Mouse (Mus musculus) MEL (cell line): ENCODE measurements around the gene Rhov. TPM values are rescaled to one million over a fixed set of nuclear protein-coding genes. Genes with fewer than 3 reads are reported as not detected.

Source experiments
- DNase-seq: peaks from one replicate; pipeline ENCODE4 v3.0.0; 2011; ENCODE audit warnings: low read depth, low spot score
- H3K27ac ChIP-seq: 2 replicates; pipeline ENCODE4 v1.5.1; 2012; ENCODE audit warnings: low read depth, mild to moderate bottlenecking, control low read depth, low read length, moderate library complexity; ENCODE audit not compliant: control insufficient read depth
- H3K27me3 ChIP-seq, 2 experiments: fragments of 150-350 bp in 1 of 2; sonication (generic) in 1 of 2; 2 replicates each; pipeline ENCODE4 v1.6.1; 2012; ENCODE audit warnings: low read length in 2 of 2, mild to moderate bottlenecking in 2 of 2, improper control_type of control experiment in 1 of 2, moderate library complexity in 1 of 2; ENCODE audit not compliant: insufficient read depth in 2 of 2, control insufficient read depth in 1 of 2
- H3K36me3 ChIP-seq, 2 experiments: 2 replicates each; pipeline ENCODE4 v1.6.1; 2012 to 2014; ENCODE audit warnings: low read length in 2 of 2, improper control_type of control experiment in 1 of 2, inconsistent platforms in 1 of 2, mild to moderate bottlenecking in 1 of 2; ENCODE audit not compliant: insufficient read depth in 2 of 2, control insufficient read depth in 1 of 2
- H3K4me1 ChIP-seq, 2 experiments: fragments of 150-350 bp in 1 of 2; sonication (generic) in 1 of 2; 2 replicates each; pipeline ENCODE4 v1.6.1; 2012; ENCODE audit warnings: low read length in 2 of 2, improper control_type of control experiment in 1 of 2, mild to moderate bottlenecking in 1 of 2; ENCODE audit not compliant: insufficient read depth in 2 of 2, control insufficient read depth in 1 of 2
- H3K4me3 ChIP-seq, 2 experiments: fragments of 150-350 bp in 1 of 2; sonication (generic) in 1 of 2; 2 replicates each; pipeline ENCODE4 v1.5.1; 2012; ENCODE audit warnings: low read depth in 2 of 2, low read length in 2 of 2, mild to moderate bottlenecking in 2 of 2, moderate library complexity in 2 of 2, control low read depth in 1 of 2, improper control_type of control experiment in 1 of 2; ENCODE audit not compliant: control insufficient read depth in 1 of 2, insufficient read depth in 1 of 2
- H3K79me2 ChIP-seq: 2 replicates; pipeline ENCODE4 v1.6.1; 2012; ENCODE audit warnings: mild to moderate bottlenecking, low read length, moderate library complexity; ENCODE audit not compliant: control insufficient read depth, poor library complexity, insufficient read depth
- H3K9ac ChIP-seq: 2 replicates; pipeline ENCODE4 v1.6.1; 2012; ENCODE audit warnings: low read depth, mild to moderate bottlenecking, control low read depth, low read length, moderate library complexity; ENCODE audit not compliant: control insufficient read depth, poor library complexity, severe bottlenecking
- H3K9me3 ChIP-seq: fragments of 150-350 bp; sonication (generic); replicated peaks from 2 replicates; pipeline ENCODE4 v1.6.1; 2012; ENCODE audit warnings: mild to moderate bottlenecking, low read length, improper control_type of control experiment, moderate library complexity; ENCODE audit not compliant: insufficient read depth
- CHD2 ChIP-seq: IDR thresholded peaks from 2 replicates; pipeline ENCODE4 v1.6.1; 2011; ENCODE audit warnings: low read length, improper control_type of control experiment
- ELF1 ChIP-seq: IDR thresholded peaks from 2 replicates; pipeline ENCODE4 v1.6.1; 2014; ENCODE audit warnings: low read depth, mild to moderate bottlenecking, inconsistent platforms, low read length, improper control_type of control experiment, moderate library complexity
- GATA1 ChIP-seq: IDR thresholded peaks from 2 replicates; pipeline ENCODE4 v1.6.1; 2011; ENCODE audit warnings: low read depth, low read length, improper control_type of control experiment
- HCFC1 ChIP-seq: IDR thresholded peaks from 2 replicates; pipeline ENCODE4 v1.6.1; 2012; ENCODE audit warnings: low read depth, mild to moderate bottlenecking, inconsistent platforms, low read length, improper control_type of control experiment, moderate library complexity
- JUND ChIP-seq: IDR thresholded peaks from 2 replicates; pipeline ENCODE4 v1.6.1; 2011; ENCODE audit warnings: low read depth, mild to moderate bottlenecking, improper control_type of control experiment, low read length
- MAX ChIP-seq: IDR thresholded peaks from 2 replicates; pipeline ENCODE4 v1.6.1; 2011; ENCODE audit warnings: low read length, improper control_type of control experiment
- MAZ ChIP-seq: IDR thresholded peaks from 2 replicates; pipeline ENCODE4 v1.6.1; 2012; ENCODE audit warnings: low read depth, mild to moderate bottlenecking, inconsistent platforms, low read length, improper control_type of control experiment
- MYB ChIP-seq: IDR thresholded peaks from 2 replicates; pipeline ENCODE4 v1.6.1; 2011; ENCODE audit warnings: mild to moderate bottlenecking, low read depth, low read length, improper control_type of control experiment
- NRF1 ChIP-seq: IDR thresholded peaks from 2 replicates; pipeline ENCODE4 v1.6.1; 2014; ENCODE audit warnings: low read depth, mild to moderate bottlenecking, inconsistent platforms, low read length, improper control_type of control experiment, moderate library complexity; ENCODE audit not compliant: poor library complexity, insufficient read depth, severe bottlenecking
- POLR2A ChIP-seq, 2 experiments: IDR thresholded peaks; 2 replicates each; pipeline ENCODE4 v1.6.1; 2011 to 2012; ENCODE audit warnings: low read length in 2 of 2, mild to moderate bottlenecking in 2 of 2, control low read depth in 1 of 2, improper control_type of control experiment in 1 of 2, low read depth in 1 of 2, moderate library complexity in 1 of 2; ENCODE audit not compliant: control insufficient read depth in 1 of 2, insufficient read depth in 1 of 2, poor library complexity in 1 of 2
- POLR2AphosphoS5 ChIP-seq: IDR thresholded peaks from 2 replicates; pipeline ENCODE4 v1.6.1; 2012; ENCODE audit warnings: low read depth, borderline replicate concordance, mild to moderate bottlenecking, inconsistent platforms, low read length, moderate library complexity, mixed read lengths
- RCOR1 ChIP-seq: IDR thresholded peaks from 2 replicates; pipeline ENCODE4 v1.6.1; 2012; ENCODE audit warnings: low read depth, mild to moderate bottlenecking, inconsistent platforms, low read length, improper control_type of control experiment
- SMC3 ChIP-seq: IDR thresholded peaks from 2 replicates; pipeline ENCODE4 v1.6.1; 2011; ENCODE audit warnings: low read depth, low read length, improper control_type of control experiment
- TBP ChIP-seq: IDR thresholded peaks from 2 replicates; pipeline ENCODE4 v1.8.0; 2011; ENCODE audit warnings: low read depth, low read length, improper control_type of control experiment
- TCF12 ChIP-seq: IDR thresholded peaks from 2 replicates; pipeline ENCODE4 v1.6.1; 2014; ENCODE audit warnings: low read depth, mild to moderate bottlenecking, inconsistent platforms, low read length, improper control_type of control experiment, moderate library complexity
- UBTF ChIP-seq: IDR thresholded peaks from 2 replicates; pipeline ENCODE4 v1.6.1; 2012; ENCODE audit warnings: low read depth, mild to moderate bottlenecking, inconsistent platforms, low read length, improper control_type of control experiment, moderate library complexity, borderline replicate concordance; ENCODE audit not compliant: insufficient read depth
- ZKSCAN1 ChIP-seq: IDR thresholded peaks from 2 replicates; pipeline ENCODE4 v1.6.1; 2012; ENCODE audit warnings: low read depth, mild to moderate bottlenecking, inconsistent platforms, low read length, improper control_type of control experiment, moderate library complexity
- ZMIZ1 ChIP-seq: IDR thresholded peaks from 2 replicates; pipeline ENCODE4 v1.6.1; 2012; ENCODE audit warnings: low read depth, mild to moderate bottlenecking, inconsistent platforms, low read length, improper control_type of control experiment, moderate library complexity
- polyA plus RNA-seq, 2 experiments: library from polyadenylated mRNA; stranded (reverse) in 1 of 2; unstranded in 1 of 2; fragments of >175 nt in 1 of 2; fragments of >200 nt in 1 of 2; gene quantifications; 2 replicates each; pipeline versions ENCODE4 v1.2.1 to v1.2.4; 2012; ENCODE audit warnings: low replicate concordance in 2 of 2, low read depth in 1 of 2; ENCODE audit not compliant: insufficient read length in 2 of 2, insufficient read depth in 1 of 2, missing spikeins in 1 of 2
- total RNA-seq: library from RNA; depleted of rRNA; stranded (reverse); fragments of 300-350 nt; gene quantifications from 2 replicates; pipeline ENCODE4 v1.2.3, GENCODE M21; 2012

Gene Rhov
- total and polyA plus RNA-seq, 3 experiments: not detected

- TF ChIP-seq ZKSCAN1 (no peak), MYB (no peak), HCFC1 (no peak), TCF12 (no peak), ELF1 (no peak), POLR2A (IDR thresholded peaks at IDR 0.05; ENCODE audit: control insufficient read depth in 1 of 2, insufficient read depth in 1 of 2, low read depth in 1 of 2, low read length in 2 of 2, poor library complexity in 1 of 2) (no peak), JUND (no peak)
- Histone ChIP-seq H3K27ac (no peak overlapping the region), H3K27me3 (no peaks in the 10 kb centered on the region), H3K36me3 (peaks cover 0 to 6% of the 10 kb centered on the region in 2 experiments; a peak in 2 of 4 replicates), H3K9me3 (no peaks in the 10 kb centered on the region), H3K9ac (no peak overlapping the region), H3K4me1 (peaks cover 3 to 13% of the 10 kb centered on the region in 2 experiments; a peak in 3 of 4 replicates), H3K79me2 (no peaks in the 10 kb centered on the region), H3K4me3 (no peak overlapping the region)
- no peak for DNase-seq
Measured at GRCm38 (mm10) chr2:119245246-119245645, 25.8 kb downstream of the Rhov start.

DNA sequence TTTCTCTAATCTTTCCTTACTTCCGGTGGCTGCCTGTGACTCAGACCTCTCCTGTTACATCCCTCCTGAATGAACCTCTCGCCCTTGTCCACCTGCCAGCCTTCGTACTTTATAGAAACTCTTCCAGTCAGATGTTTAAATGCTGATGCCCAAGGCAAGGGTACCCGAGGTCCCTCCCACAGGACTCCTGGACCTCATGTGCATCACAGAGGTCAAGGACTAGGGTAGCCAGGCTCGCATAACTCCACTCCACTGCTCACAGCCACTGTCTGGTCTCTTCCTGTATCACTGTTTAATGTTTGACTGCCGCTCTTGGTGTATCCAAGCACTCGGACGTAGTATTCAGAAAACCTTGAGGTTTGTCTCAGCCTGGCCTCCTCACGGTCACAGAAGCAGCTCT lies 28.5 kb downstream of the Rhov start:
- TF ChIP-seq ZMIZ1: no peak
- no peak for TF ChIP-seq POLR2AphosphoS5
- no peak for TF ChIP-seq GATA1
- TF ChIP-seq MAZ: no peak
- TF ChIP-seq SMC3: no peak
- TF ChIP-seq TBP: no peak
- no peak for TF ChIP-seq UBTF
- no peak for TF ChIP-seq CHD2
- no peak for TF ChIP-seq MAX
- Histone ChIP-seq H3K27me3 (no peaks in the 10 kb centered on the region), H3K9ac (no peak overlapping the region), H3K79me2 (no peaks in the 10 kb centered on the region), H3K4me3 (no peak overlapping the region), H3K27ac (no peak overlapping the region), H3K9me3 (no peaks in the 10 kb centered on the region), H3K36me3 (peaks cover 0 to 8% of the 10 kb centered on the region in 2 experiments; a peak in 2 of 4 replicates), H3K4me1 (peaks cover 3 to 18% of the 10 kb centered on the region in 2 experiments; a peak in 3 of 4 replicates)
- DNase-seq: peak; percentile 22

DNA sequence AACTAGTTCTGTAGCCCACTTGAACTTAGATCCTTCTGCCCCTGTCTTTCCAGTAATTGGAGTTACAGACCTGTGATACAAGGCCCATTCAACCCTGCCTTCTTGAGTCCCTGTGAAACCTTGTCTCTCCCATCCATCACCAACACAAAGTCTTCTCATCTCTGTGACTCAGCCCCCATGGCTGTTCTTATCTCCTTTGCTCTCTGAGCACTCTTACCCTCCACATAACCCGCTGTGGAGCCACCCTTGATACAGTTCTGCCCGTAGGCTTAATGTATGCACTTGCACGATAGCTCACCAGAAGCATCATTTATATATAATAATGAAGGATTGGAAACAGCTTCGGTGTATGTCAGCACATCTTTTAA lies 30.3 kb downstream of the Rhov start:
- Histone ChIP-seq H3K4me1 (peaks cover 3 to 18% of the 10 kb centered on the region in 2 experiments; a peak in 3 of 4 replicates), H3K36me3 (peaks cover 0 to 8% of the 10 kb centered on the region in 2 experiments; a peak in 2 of 4 replicates), H3K9me3 (no peaks in the 10 kb centered on the region), H3K27ac (no peak overlapping the region), H3K79me2 (no peaks in the 10 kb centered on the region), H3K4me3 (no peak overlapping the region), H3K9ac (no peak overlapping the region), H3K27me3 (no peaks in the 10 kb centered on the region; a peak in 1 of 4 replicates)
- TF ChIP-seq HCFC1 (no peak), RCOR1 (0 out of 2 replicates have a peak, but pooled peaks have one; percentile 5), GATA1 (peak; percentile 57), NRF1 (no peak)
- peak; percentile 60 for DNase-seq
